Mouse (Mus musculus) frontal cortex, adult 2 months (tissue): ENCODE data around the gene Ddx25. TPM values are rescaled to one million over a fixed set of nuclear protein-coding genes. Genes with fewer than 3 reads are reported as not detected.
A peak's percentile ranks its signal among the peaks of the same experiment; 100 is the strongest.

ENCODE experiments used
- DNase-seq, 2 experiments: peaks; one replicate each; pipeline ENCODE4 v3.0.0; 2022; ENCODE audit warnings: low spot score in 1 of 2; ENCODE audit errors: extremely low spot score in 1 of 2
- polyA plus RNA-seq: library from polyadenylated mRNA; depleted of rRNA; stranded (reverse); fragments of >200 nt; gene quantifications from 2 replicates; pipeline ENCODE4 v1.2.3, GENCODE M21; 2012

The Ddx25 gene
- polyA plus RNA-seq, 1 experiment: 15.5 TPM

- no peak for DNase-seq
These were observed 16.4 kb downstream of the Ddx25 start for GRCm38 (mm10) chr9:35541941-35542340.

GRCm38 (mm10) chr9:35541488-35541887 lies 16.8 kb downstream of the Ddx25 start:
- DNase-seq: peak in 1 of 2 experiments; percentile 91

GRCm38 (mm10) chr9:35541024-35541423 lies 17.3 kb downstream of the Ddx25 start:
- no peak for DNase-seq

- DNase-seq: no peak
These were observed 19.2 kb downstream of the Ddx25 start for GRCm38 (mm10) chr9:35539001-35539750.

GRCm38 (mm10) chr9:35535876-35536275 lies 22.5 kb downstream of the Ddx25 start:
- no peak for DNase-seq

GRCm38 (mm10) chr9:35535110-35535509 lies 23.2 kb downstream of the Ddx25 start:
- peak in 1 of 2 experiments; percentile 74 for DNase-seq

- no peak for DNase-seq
These were observed 25.1 kb downstream of the Ddx25 start for GRCm38 (mm10) chr9:35533266-35533665.

GRCm38 (mm10) chr9:35529796-35530195 lies 28.5 kb downstream of the Ddx25 start:
- no peak for DNase-seq

GRCm38 (mm10) chr9:35529141-35529540 lies 29.2 kb downstream of the Ddx25 start:
- no peak for DNase-seq

GRCm38 (mm10) chr9:35523941-35524411 lies 34.4 kb downstream of the Ddx25 start:
- DNase-seq: peak; percentile 61 to 89

GRCm38 (mm10) chr9:35523541-35523940 lies 34.8 kb downstream of the Ddx25 start:
- DNase-seq: peak; percentile 60 to 75

GRCm38 (mm10) chr9:35522821-35523515 lies 35.4 kb downstream of the Ddx25 start:
- no peak for DNase-seq

- DNase-seq: no peak
These were observed 36.1 kb downstream of the Ddx25 start for GRCm38 (mm10) chr9:35522241-35522640.

GRCm38 (mm10) chr9:35520631-35521348 lies 37.5 kb downstream of the Ddx25 start:
- no peak for DNase-seq

GRCm38 (mm10) chr9:35518169-35518568 lies 40.2 kb downstream of the Ddx25 start, which contains the start of gene Gm1113:
TSS of gene Gm1113 (minus strand) at chr9:35518269.
- DNase-seq: no peak

- no peak for DNase-seq
These were observed 41.6 kb downstream of the Ddx25 start for GRCm38 (mm10) chr9:35516711-35517110.

GRCm38 (mm10) chr9:35516182-35516581 lies 42.1 kb downstream of the Ddx25 start:
- no peak for DNase-seq

- DNase-seq: no peak
These were observed 44.4 kb downstream of the Ddx25 start for GRCm38 (mm10) chr9:35513900-35514299.

GRCm38 (mm10) chr9:35508234-35508633 lies 50.1 kb downstream of the Ddx25 start:
- DNase-seq: peak in 1 of 2 experiments; percentile 45

GRCm38 (mm10) chr9:35502361-35503000 lies 55.8 kb downstream of the Ddx25 start:
- no peak for DNase-seq

GRCm38 (mm10) chr9:35499946-35500345 lies 58.4 kb downstream of the Ddx25 start:
- DNase-seq: no peak
